Mouse (Mus musculus) megakaryocyte, embryonic 14.5 days (primary cell): Measurements from ENCODE around the gene Ahcyl2. TPM values are rescaled to one million over a fixed set of nuclear protein-coding genes. Genes with fewer than 3 reads are reported as not detected.
A peak's percentile ranks its signal among the peaks of the same experiment; 100 is the strongest.

Experiments
- H3K27me3 ChIP-seq: replicated peaks from 2 replicates; pipeline ENCODE3; 2012; ENCODE audit warnings: inconsistent platforms
- H3K36me3 ChIP-seq: replicated peaks from 2 replicates; pipeline ENCODE3; 2012; ENCODE audit warnings: low read length, inconsistent platforms, mixed read lengths
- H3K4me1 ChIP-seq: 2 replicates; pipeline ENCODE4 v1.6.1; 2012; ENCODE audit warnings: inconsistent platforms
- H3K4me3 ChIP-seq: replicated peaks from 2 replicates; pipeline ENCODE3; 2012; ENCODE audit warnings: moderate library complexity, mild to moderate bottlenecking, inconsistent platforms
- H3K9me3 ChIP-seq: 2 replicates; pipeline ENCODE4 v1.6.1; 2012; ENCODE audit warnings: inconsistent platforms
- FLI1 ChIP-seq: IDR thresholded peaks from 2 replicates; pipeline ENCODE4 v1.6.1; 2012; ENCODE audit warnings: low read length, inconsistent platforms, mixed read lengths
- GATA1 ChIP-seq: IDR thresholded peaks from 3 replicates; pipeline ENCODE4 v1.6.1; 2012; ENCODE audit warnings: mixed read lengths, low read length, inconsistent platforms, borderline replicate concordance
- polyA plus RNA-seq: library from polyadenylated mRNA; stranded (reverse); fragments of >175 nt; gene quantifications from 2 replicates; pipeline ENCODE4 v1.2.3, GENCODE M21; 2012; ENCODE audit warnings: low replicate concordance; ENCODE audit not compliant: insufficient read depth

Ahcyl2 gene
- polyA plus RNA-seq, 1 experiment, result 3.1 TPM

GRCm38 (mm10) chr6:29768791-29769441, 1.1 kb downstream of the Ahcyl2 start:
- Histone ChIP-seq H3K36me3 (no peaks in the 10 kb centered on the region), H3K4me1 (peaks cover 33% of the 10 kb centered on the region), H3K27me3 (peaks cover 13% of the 10 kb centered on the region), H3K9me3 (no peaks in the 10 kb centered on the region), H3K4me3 (peak overlapping the region; percentile 97)
- TF ChIP-seq FLI1 (no peak), GATA1 (no peak)

DNA sequence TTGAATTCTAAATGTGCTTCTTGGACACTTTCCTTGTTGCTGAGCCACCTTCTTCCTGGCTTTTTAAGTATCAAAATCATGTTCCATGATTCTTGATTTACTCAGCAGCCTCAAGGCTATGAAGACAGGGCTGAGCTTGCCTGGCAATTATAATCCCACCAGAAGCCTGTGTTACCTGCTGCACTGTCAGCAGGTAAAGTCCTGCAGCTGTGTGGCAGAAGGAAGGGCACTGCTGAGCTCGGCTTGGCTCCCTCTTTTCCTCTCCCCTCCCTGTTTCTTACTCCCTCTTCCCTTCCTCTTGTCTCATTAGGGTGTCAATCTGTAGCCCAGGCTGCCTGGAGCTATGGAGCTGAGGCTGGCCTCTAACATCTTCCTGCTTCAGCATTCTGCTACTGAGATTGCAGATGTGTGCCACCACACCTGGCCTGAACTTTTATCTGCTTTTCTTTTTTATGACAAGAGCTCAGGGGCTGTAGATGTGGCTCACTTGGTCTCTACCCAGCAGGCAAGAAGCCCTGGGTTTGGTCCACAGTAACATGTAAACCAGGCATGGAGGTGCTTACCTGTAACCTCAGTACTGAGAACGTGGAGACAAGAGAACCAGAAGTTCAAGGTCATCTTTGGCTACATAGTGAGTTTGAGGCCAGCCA, 3.0 kb downstream of the Ahcyl2 start:
- TF ChIP-seq FLI1, result no peak
- no peak for TF ChIP-seq GATA1
- H3K4me3 ChIP-seq, result no peak overlapping the region
- no peaks in the 10 kb centered on the region for H3K36me3 ChIP-seq
- H3K4me1 ChIP-seq, result peaks cover 18% of the 10 kb centered on the region
- peaks cover 13% of the 10 kb centered on the region for H3K27me3 ChIP-seq
- no peaks in the 10 kb centered on the region for H3K9me3 ChIP-seq

GRCm38 (mm10) chr6:29772236-29772635, 4.4 kb downstream of the Ahcyl2 start:
- H3K36me3 ChIP-seq, result no peaks in the 10 kb centered on the region
- H3K27me3 ChIP-seq, result peaks cover 13% of the 10 kb centered on the region
- peaks cover 23% of the 10 kb centered on the region for H3K4me1 ChIP-seq
- TF ChIP-seq FLI1 (no peak), GATA1 (no peak)
- no peak overlapping the region for H3K4me3 ChIP-seq
- H3K9me3 ChIP-seq, result no peaks in the 10 kb centered on the region

GRCm38 (mm10) chr6:29774161-29774560, 6.3 kb downstream of the Ahcyl2 start:
- Histone ChIP-seq H3K36me3 (no peaks in the 10 kb centered on the region), H3K4me1 (peaks cover 13% of the 10 kb centered on the region), H3K9me3 (no peaks in the 10 kb centered on the region), H3K4me3 (no peak overlapping the region), H3K27me3 (peaks cover 7% of the 10 kb centered on the region)
- TF ChIP-seq FLI1, result no peak

GRCm38 (mm10) chr6:29775609-29776008, 7.8 kb downstream of the Ahcyl2 start:
- Histone ChIP-seq H3K4me3 (no peak overlapping the region), H3K9me3 (no peaks in the 10 kb centered on the region), H3K27me3 (peaks cover 3% of the 10 kb centered on the region), H3K4me1 (peaks cover 11% of the 10 kb centered on the region), H3K36me3 (no peaks in the 10 kb centered on the region)
- TF ChIP-seq FLI1 (no peak), GATA1 (no peak)

- Histone ChIP-seq H3K36me3 (no peaks in the 10 kb centered on the region), H3K4me3 (no peak overlapping the region), H3K9me3 (no peaks in the 10 kb centered on the region), H3K4me1 (peaks cover 11% of the 10 kb centered on the region), H3K27me3 (no peaks in the 10 kb centered on the region)
- TF ChIP-seq GATA1 (no peak), FLI1 (no peak)
Observed at GRCm38 (mm10) chr6:29776542-29777237, 8.9 kb downstream of the Ahcyl2 start.

DNA sequence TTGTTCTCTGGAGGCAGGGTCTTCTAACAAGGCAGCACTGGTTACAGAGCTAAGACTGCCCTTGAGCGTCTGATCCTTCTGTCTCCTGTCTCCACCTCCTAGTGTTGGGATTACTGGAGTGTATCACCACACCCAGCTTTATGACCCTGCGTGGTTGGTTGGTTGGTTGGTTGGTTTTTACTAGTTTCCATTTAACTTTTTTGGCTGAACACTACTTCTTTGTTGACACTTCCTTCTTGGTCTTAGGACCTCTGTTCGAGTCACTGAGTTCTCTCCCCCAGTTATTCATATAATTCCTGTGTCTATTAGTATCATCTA, 9.4 kb downstream of the Ahcyl2 start:
- H3K36me3 ChIP-seq, result no peaks in the 10 kb centered on the region

DNA sequence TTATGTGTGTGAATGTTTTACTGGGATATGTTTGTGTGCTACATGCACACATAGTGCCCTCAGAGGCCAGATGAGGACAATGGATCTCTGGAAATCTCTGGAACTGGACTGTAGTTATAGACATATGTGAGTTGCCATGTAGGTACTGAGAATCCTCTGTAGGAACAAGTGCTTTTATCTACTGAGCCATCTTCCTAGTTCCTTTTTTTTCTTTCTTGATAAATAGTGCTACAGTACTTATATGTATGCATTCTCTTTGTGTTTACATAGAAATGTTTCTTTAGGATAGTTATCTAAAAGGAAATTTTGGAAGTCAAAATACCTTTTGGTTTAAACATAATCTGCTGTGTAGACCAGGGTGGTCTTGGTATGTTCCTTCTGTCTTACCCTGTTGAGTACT, 12.3 kb downstream of the Ahcyl2 start:
- Histone ChIP-seq H3K4me3 (no peak overlapping the region), H3K9me3 (no peaks in the 10 kb centered on the region), H3K4me1 (peaks cover 11% of the 10 kb centered on the region), H3K27me3 (no peaks in the 10 kb centered on the region), H3K36me3 (no peaks in the 10 kb centered on the region)
- TF ChIP-seq GATA1 (no peak), FLI1 (no peak)

More for the DNA sequence above, 9.4 kb downstream of the Ahcyl2 start:
- Histone ChIP-seq H3K4me3 (no peak overlapping the region), H3K9me3 (no peaks in the 10 kb centered on the region), H3K4me1 (peaks cover 11% of the 10 kb centered on the region), H3K27me3 (no peaks in the 10 kb centered on the region)
- TF ChIP-seq FLI1 (no peak), GATA1 (no peak)

- H3K9me3 ChIP-seq, result no peaks in the 10 kb centered on the region
- no peaks in the 10 kb centered on the region for H3K27me3 ChIP-seq
- no peaks in the 10 kb centered on the region for H3K36me3 ChIP-seq
- no peak overlapping the region for H3K4me3 ChIP-seq
- peaks cover 10% of the 10 kb centered on the region for H3K4me1 ChIP-seq
- TF ChIP-seq GATA1, result no peak
- TF ChIP-seq FLI1, result no peak
Observed at GRCm38 (mm10) chr6:29780571-29780970, 12.8 kb downstream of the Ahcyl2 start.

- Histone ChIP-seq H3K27me3 (no peaks in the 10 kb centered on the region), H3K4me1 (0 out of 2 replicates have a peak, but pooled peaks cover under 1% of the 10 kb centered on the region), H3K9me3 (no peaks in the 10 kb centered on the region), H3K36me3 (no peaks in the 10 kb centered on the region), H3K4me3 (no peak overlapping the region)
- TF ChIP-seq FLI1, result no peak
- no peak for TF ChIP-seq GATA1
Observed at GRCm38 (mm10) chr6:29782239-29782638, 14.4 kb downstream of the Ahcyl2 start.
